ENCODE assay signal across 21 mouse cellular contexts in genomic region chr11:117727031-117727430, GRCm38 (mm10). TPM values are rescaled to one million over a fixed set of nuclear protein-coding genes. Genes with fewer than 3 reads are reported as not detected.
A peak's percentile ranks its signal among the peaks of the same experiment; 100 is the strongest.
DNase-seq lines count a peak whose midpoint lies in the region; ATAC-seq and TF ChIP-seq lines count a peak whose summit lies in the region.
"Had no signal": no experiment of that assay in that cellular context is flagged by ENCODE, and none has a peak within 500 bp of the region (broad histone marks: within the 10 kb centered on the region; RNA-seq: fewer than 3 reads in every experiment).

No protein-coding gene starts in this region.

- H3K4me1 ChIP-seq in bone marrow macrophage, adult 2 months (ENCODE audit: control insufficient read depth, insufficient read depth, low read length) = peaks cover 54% of the 10 kb centered on the region
- H3K4me1 ChIP-seq in stomach, postnatal 0 days (replicated peaks; ENCODE audit: control insufficient read depth, insufficient read depth) = 0 out of 2 replicates have a peak, but pooled peaks cover 3% of the 10 kb centered on the region
- H3K4me1 ChIP-seq: forebrain, embryonic 10.5 days; forebrain, embryonic 13.5 days; hindbrain, embryonic 15.5 days had no signal

- H3K36me3 ChIP-seq in stomach, postnatal 0 days (ENCODE audit: control insufficient read depth, insufficient read depth, low read length) = peaks cover 2% of the 10 kb centered on the region; the same call in 1 of the 2 replicates

- H3K4me3 ChIP-seq in layer of hippocampus, adult 2 months = no peak overlapping the region
- no peak overlapping the region for H3K4me3 ChIP-seq in bone marrow macrophage, adult 2 months (ENCODE audit: insufficient read depth, low read length)
- H3K4me3 ChIP-seq in stomach, postnatal 0 days (ENCODE audit: low read depth, low read length) = no peak overlapping the region
- H3K4me3 ChIP-seq: forebrain, embryonic 10.5 days; forebrain, embryonic 13.5 days; hindbrain, embryonic 12.5 days; hindbrain, embryonic 15.5 days had no signal

- no peak overlapping the region for H3K9ac ChIP-seq in stomach, postnatal 0 days (ENCODE audit: low read length)
- H3K9ac ChIP-seq: forebrain, embryonic 13.5 days; hindbrain, embryonic 12.5 days; hindbrain, embryonic 15.5 days had no signal

- peak overlapping the region; percentile 61 for H3K27ac ChIP-seq in layer of hippocampus, adult 2 months
- H3K27ac ChIP-seq in bone marrow macrophage, adult 2 months (ENCODE audit: insufficient read depth, low read depth, low read length) = peak overlapping the region; percentile 16; the same call in 1 of the 2 replicates
- no peak overlapping the region for H3K27ac ChIP-seq in stomach, postnatal 0 days (replicated peaks)
- H3K27ac ChIP-seq: forebrain, embryonic 10.5 days; forebrain, embryonic 13.5 days; hindbrain, embryonic 12.5 days; hindbrain, embryonic 15.5 days had no signal

- 0 out of 2 replicates have a peak, but pooled peaks have one; percentile 22 for ATAC-seq in stomach, postnatal 0 days (ENCODE audit: low FRiP score, low TSS enrichment)
- no peak for ATAC-seq in megakaryocyte, adult 5-6 weeks (ENCODE audit: poor library complexity, severe bottlenecking)
- ATAC-seq: activated CD4-positive, CD25-positive, alpha-beta regulatory T cell, adult 4 months; CD4-positive, CD25-positive, alpha-beta regulatory T cell, adult 4 months; forebrain, embryonic 13.5 days; forebrain, embryonic 16.5 days had no signal

- WGBS in stomach, postnatal 0 days = 81% methylated on average over 4 of the region's 4 CpGs

- no peak for TF ChIP-seq CTCF in layer of hippocampus, adult 2 months (conservative IDR thresholded peaks at IDR 0.05)
- no peak for TF ChIP-seq CTCF in bone marrow macrophage, adult 2 months (IDR thresholded peaks at IDR 0.05; ENCODE audit: low read depth, low read length)
- no peak for TF ChIP-seq CTCF in stomach, postnatal 0 days (IDR thresholded peaks at IDR 0.05; ENCODE audit: low read depth)

- no peak for DNase-seq in layer of hippocampus, adult 2 months (ENCODE audit: low spot score in 2 of 2)
- DNase-seq in layer of hippocampus, adult 9-10 months (ENCODE audit: low spot score) = no peak
- no peak for DNase-seq in stomach, postnatal 0 days (ENCODE audit: low spot score)
- DNase-seq in kidney, postnatal 4 days = no peak
- DNase-seq: adrenal gland, postnatal 10 days; adrenal gland, postnatal 36 days; cerebellum, adult 11-12 months; cerebellum, adult 8-10 months; cerebellum, postnatal 10 days; gastrocnemius, postnatal 14 days; heart, adult 11 months had no signal

- no peaks in the 10 kb centered on the region for H3K9me3 ChIP-seq in stomach, postnatal 0 days (ENCODE audit: control insufficient read depth, low read length)
- H3K9me3 ChIP-seq: forebrain, embryonic 10.5 days; forebrain, embryonic 13.5 days; hindbrain, embryonic 12.5 days; hindbrain, embryonic 15.5 days had no signal

- TF ChIP-seq EP300 in stomach, postnatal 0 days (optimal IDR thresholded peaks at IDR 0.05) = no peak

- no peaks in the 10 kb centered on the region for H3K27me3 ChIP-seq in stomach, postnatal 0 days (ENCODE audit: control insufficient read depth, insufficient read depth, low read length)
- H3K27me3 ChIP-seq: forebrain, embryonic 13.5 days; hindbrain, embryonic 12.5 days; hindbrain, embryonic 15.5 days had no signal

- H3K4me2 ChIP-seq in stomach, postnatal 0 days (replicated peaks; ENCODE audit: low read depth) = no peak overlapping the region
- H3K4me2 ChIP-seq: forebrain, embryonic 13.5 days; heart, embryonic 11.5 days; hindbrain, embryonic 12.5 days; hindbrain, embryonic 15.5 days had no signal

- TF ChIP-seq POLR2A in bone marrow macrophage, adult 2 months (IDR thresholded peaks at IDR 0.05; ENCODE audit: borderline replicate concordance, low read depth, low read length) = no peak

RNA-seq across cellular contexts. Expression of gene Tmc8, which starts 54.8 kb away (rescaled TPM):
- total RNA-seq in layer of hippocampus, adult 2 months (2021) = under 1 TPM; 0.64 to 0.91 TPM
- 2.1 and 2.7 TPM in 2 replicates for polyA plus RNA-seq in bone marrow macrophage, adult 2 months (2012; ENCODE audit: insufficient read depth, insufficient read length, missing spikeins)
- polyA plus RNA-seq in stomach, postnatal 0 days (2015; fragmentation: Nextera tagmentation; extraction: Ambion mirVana) = 8.9 and 10.0 TPM in 2 replicates
- 8.6 and 11.7 TPM in 2 replicates for total RNA-seq in megakaryocyte, adult 5-6 weeks (2015)
- 4.3 and 7.4 TPM in 2 replicates for total RNA-seq in megakaryocyte, adult 5-6 weeks (2017)

RNA-seq across cellular contexts. Expression of gene Tmc6, which starts 55.0 kb away (rescaled TPM):
- 1 to 10 TPM; 6.6 to 8.4 TPM for total RNA-seq in layer of hippocampus, adult 2 months (2021)
- polyA plus RNA-seq in bone marrow macrophage, adult 2 months (2012; ENCODE audit: insufficient read depth, insufficient read length, missing spikeins) = 16.7 and 36.7 TPM in 2 replicates
- polyA plus RNA-seq in stomach, postnatal 0 days (2015; fragmentation: Nextera tagmentation; extraction: Ambion mirVana) = 21.0 and 24.1 TPM in 2 replicates
- 74.3 and 79.6 TPM in 2 replicates for total RNA-seq in megakaryocyte, adult 5-6 weeks (2015)
- total RNA-seq in megakaryocyte, adult 5-6 weeks (2017) = 17.4 and 18.5 TPM in 2 replicates
